Mouse (Mus musculus) lung, postnatal 14 days (tissue): ENCODE results near the gene Slc5a11.

Source experiments
- DNase-seq: peaks from one replicate; pipeline ENCODE4 v3.0.0; 2021

The Slc5a11 gene

GRCm38 (mm10) chr7:123215138-123215537, 558 bp downstream of the Slc5a11 start:
- DNase-seq = no peak

- DNase-seq = no peak
These were observed 3.1 kb downstream of the Slc5a11 start for GRCm38 (mm10) chr7:123217448-123218354.

- DNase-seq = no peak
These were observed 4.0 kb downstream of the Slc5a11 start for GRCm38 (mm10) chr7:123218620-123219019.

- no peak for DNase-seq
These were observed 5.4 kb downstream of the Slc5a11 start for GRCm38 (mm10) chr7:123219781-123220632.

GRCm38 (mm10) chr7:123220633-123220942, 6.0 kb downstream of the Slc5a11 start:
- no peak for DNase-seq

GRCm38 (mm10) chr7:123224076-123224475, 9.5 kb downstream of the Slc5a11 start:
- no peak for DNase-seq

GRCm38 (mm10) chr7:123225159-123225558, 10.6 kb downstream of the Slc5a11 start:
- DNase-seq = no peak

- DNase-seq = peak; percentile 38
These were observed 20.9 kb downstream of the Slc5a11 start for GRCm38 (mm10) chr7:123235449-123235848.

- DNase-seq = no peak
These were observed 24.0 kb downstream of the Slc5a11 start for GRCm38 (mm10) chr7:123238621-123239020.

GRCm38 (mm10) chr7:123240064-123240463, 25.5 kb downstream of the Slc5a11 start:
- DNase-seq = no peak

- DNase-seq = no peak
These were observed 27.7 kb downstream of the Slc5a11 start for GRCm38 (mm10) chr7:123242241-123242640.

- DNase-seq = no peak
These were observed 30.3 kb downstream of the Slc5a11 start for GRCm38 (mm10) chr7:123244833-123245232.

- DNase-seq = no peak
These were observed 32.0 kb downstream of the Slc5a11 start for GRCm38 (mm10) chr7:123246504-123247084.

- DNase-seq = no peak
These were observed 33.6 kb downstream of the Slc5a11 start for GRCm38 (mm10) chr7:123248166-123248565.

- DNase-seq = no peak
These were observed 36.8 kb downstream of the Slc5a11 start for GRCm38 (mm10) chr7:123251343-123251742.

- DNase-seq = no peak
These were observed 38.8 kb downstream of the Slc5a11 start for GRCm38 (mm10) chr7:123253396-123253795.

GRCm38 (mm10) chr7:123254196-123254970, 39.8 kb downstream of the Slc5a11 start:
- no peak for DNase-seq

GRCm38 (mm10) chr7:123258103-123258502, 43.5 kb downstream of the Slc5a11 start:
- no peak for DNase-seq

- DNase-seq = no peak
These were observed 58.5 kb downstream of the Slc5a11 start for GRCm38 (mm10) chr7:123273056-123273455.

GRCm38 (mm10) chr7:123276568-123276967, 62.0 kb downstream of the Slc5a11 start:
- DNase-seq = no peak

GRCm38 (mm10) chr7:123279797-123280196, 65.2 kb downstream of the Slc5a11 start:
- no peak for DNase-seq

GRCm38 (mm10) chr7:123283826-123284225, 69.2 kb downstream of the Slc5a11 start:
- no peak for DNase-seq

- no peak for DNase-seq
These were observed 71.3 kb downstream of the Slc5a11 start for GRCm38 (mm10) chr7:123285896-123286295.
